In genomic region chr8:105518436-105519313, GRCm38 (mm10) we compare ENCODE assay signal across 8 mouse cellular contexts. TPM values are rescaled to one million over a fixed set of nuclear protein-coding genes. Genes with fewer than 3 reads are reported as not detected.
DNase-seq lines count a peak whose midpoint lies in the region; ATAC-seq lines count a peak whose summit lies in the region.

Gene Hsd11b2, plus strand, starts transcription at chr8:105518755.

- WGBS in intestine, embryonic 14.5 days: under 1% methylated on average over 67 of the region's 68 CpGs
- under 1% methylated on average over 65 of the region's 68 CpGs for WGBS in limb, embryonic 15.5 days
- WGBS in midbrain, embryonic 14.5 days: under 1% methylated on average over 64 of the region's 68 CpGs

- H3K9me3 ChIP-seq in intestine, embryonic 14.5 days (ENCODE audit: control insufficient read depth, low read length): no peaks in the 10 kb centered on the region
- H3K9me3 ChIP-seq in limb, embryonic 15.5 days: no peaks in the 10 kb centered on the region
- no peaks in the 10 kb centered on the region for H3K9me3 ChIP-seq in midbrain, embryonic 14.5 days (ENCODE audit: control insufficient read depth, low read length)

- H3K27ac ChIP-seq in intestine, embryonic 14.5 days (ENCODE audit: low read depth): no peak within 1 kb of the TSS
- peak within 1 kb of the TSS; percentile 35; the same call in 1 of the 2 replicates for H3K27ac ChIP-seq in limb, embryonic 15.5 days
- peak within 1 kb of the TSS; percentile 61; the same call in 1 of the 2 replicates for H3K27ac ChIP-seq in midbrain, embryonic 14.5 days (replicated peaks; ENCODE audit: low read depth, low read length)

- H3K36me3 ChIP-seq in intestine, embryonic 14.5 days (ENCODE audit: control insufficient read depth, insufficient read depth, low read length): peaks cover 2% of the 10 kb centered on the region; the same call in 1 of the 2 replicates
- H3K36me3 ChIP-seq in limb, embryonic 15.5 days: peaks cover 14% of the 10 kb centered on the region
- H3K36me3 ChIP-seq in midbrain, embryonic 14.5 days (ENCODE audit: control insufficient read depth, insufficient read depth, low read length): peaks cover 8% of the 10 kb centered on the region

- DNase-seq in heart, adult 18-20 months: peak; percentile 38 to 52
- DNase-seq in heart, adult 9 months (ENCODE audit: low spot score in 2 of 2): no peak
- DNase-seq in brain, adult 2 months (ENCODE audit: low read depth, low spot score): peak; percentile 60
- peak; percentile 79 for DNase-seq in forelimb bud, embryonic 11.5 days (ENCODE audit: low read depth, low spot score)
- peak; percentile 76 for DNase-seq in intestine, embryonic 14.5 days (ENCODE audit: low spot score)
- peak; percentile 79 for DNase-seq in midbrain, embryonic 14.5 days
- peak; percentile 39 to 73 for DNase-seq in spleen, postnatal 4 days (ENCODE audit: low spot score in 2 of 2)

- H3K9ac ChIP-seq in intestine, embryonic 14.5 days (ENCODE audit: low read length): peak within 1 kb of the TSS; percentile 53
- H3K9ac ChIP-seq in limb, embryonic 15.5 days: peak within 1 kb of the TSS; percentile 45
- H3K9ac ChIP-seq in midbrain, embryonic 14.5 days (replicated peaks; ENCODE audit: low read length): peak within 1 kb of the TSS; percentile 64

- 0 out of 2 replicates have a peak, but pooled peaks cover 3% of the 10 kb centered on the region for H3K27me3 ChIP-seq in intestine, embryonic 14.5 days (replicated peaks; ENCODE audit: control insufficient read depth, insufficient read depth, low read length)
- peaks cover 20% of the 10 kb centered on the region for H3K27me3 ChIP-seq in limb, embryonic 15.5 days
- H3K27me3 ChIP-seq in midbrain, embryonic 14.5 days (ENCODE audit: control insufficient read depth, insufficient read depth, low read length): peaks cover 4% of the 10 kb centered on the region; the same call in 1 of the 2 replicates

- H3K4me3 ChIP-seq in intestine, embryonic 14.5 days (ENCODE audit: low read depth, low read length): peak within 1 kb of the TSS; percentile 54
- peak within 1 kb of the TSS; percentile 53 for H3K4me3 ChIP-seq in limb, embryonic 15.5 days
- H3K4me3 ChIP-seq in midbrain, embryonic 14.5 days (replicated peaks; ENCODE audit: low read depth, low read length): peak within 1 kb of the TSS; percentile 51

- H3K4me2 ChIP-seq in intestine, embryonic 14.5 days (ENCODE audit: low read length): peak within 1 kb of the TSS; percentile 99
- H3K4me2 ChIP-seq in limb, embryonic 15.5 days: peak within 1 kb of the TSS; percentile 99
- peak within 1 kb of the TSS; percentile 89 for H3K4me2 ChIP-seq in midbrain, embryonic 14.5 days (ENCODE audit: low read length)

- H3K4me1 ChIP-seq in intestine, embryonic 14.5 days (replicated peaks; ENCODE audit: control insufficient read depth, insufficient read depth, low read length): peaks cover 44% of the 10 kb centered on the region
- H3K4me1 ChIP-seq in limb, embryonic 15.5 days: peaks cover 33% of the 10 kb centered on the region
- H3K4me1 ChIP-seq in midbrain, embryonic 14.5 days (ENCODE audit: control insufficient read depth, insufficient read depth, low read length): peaks cover 35% of the 10 kb centered on the region

- ATAC-seq in intestine, embryonic 14.5 days (replicated peaks; ENCODE audit: low FRiP score, low TSS enrichment, low read depth): peak; percentile 51
- peak; percentile 33; the same call in 1 of the 2 replicates for ATAC-seq in limb, embryonic 15.5 days (ENCODE audit: insufficient number of reproducible peaks, low FRiP score, low TSS enrichment, low read depth)
- ATAC-seq in midbrain, embryonic 14.5 days (ENCODE audit: low FRiP score, low TSS enrichment): peak; percentile 71

RNA-seq across cellular contexts. Expression of gene Hsd11b2, which starts in this region (rescaled TPM):
- under 1 TPM; 0.21 to 0.22 TPM for total RNA-seq in heart, adult 18-20 months (2021)
- 3.1 and 3.8 TPM in 2 replicates for polyA plus RNA-seq in intestine, embryonic 14.5 days (2014; fragmentation: Nextera tagmentation; extraction: Ambion mirVana)
- polyA plus RNA-seq in limb, embryonic 15.5 days (2015; fragmentation: Nextera tagmentation; extraction: Ambion mirVana): 1.2 and 1.9 TPM in 2 replicates
- polyA plus RNA-seq in midbrain, embryonic 14.5 days (2014; fragmentation: Nextera tagmentation; extraction: Ambion mirVana): 5.9 and 9.7 TPM in 2 replicates

Comparison
In these comparisons a context has a peak if more than half of its experiments do, and no peak if none do; other contexts are left out.
1. Peak in DNase-seq in heart, adult 18-20 months; RNA of the gene not detected or under 1 TPM.
2. DNase-seq: peak in brain, adult 2 months (single experiment), forelimb bud, embryonic 11.5 days (single experiment), intestine, embryonic 14.5 days (single experiment), midbrain, embryonic 14.5 days (single experiment) and spleen, postnatal 4 days (2 of 2); none in heart, adult 9 months (0 of 2).
3. Peak in every context shown above with its lines, with median percentiles within 50 percentile points of each other: ATAC-seq, H3K4me2 ChIP-seq, H3K4me3 ChIP-seq and H3K9ac ChIP-seq.